Mouse (Mus musculus) monocyte, adult 2 months (primary cell): ENCODE data around the gene Ikzf4.
"Not testable (repeated sequence)": the region's sequence is repeated elsewhere in the genome, so short reads cannot be mapped to it uniquely, and the experiment has no call there.

Experiments
- DNase-seq, 2 experiments: peaks; one replicate each; pipeline ENCODE4 v3.0.0; 2022; ENCODE audit warnings: low spot score in 2 of 2, low read depth in 1 of 2

Gene Ikzf4

DNA sequence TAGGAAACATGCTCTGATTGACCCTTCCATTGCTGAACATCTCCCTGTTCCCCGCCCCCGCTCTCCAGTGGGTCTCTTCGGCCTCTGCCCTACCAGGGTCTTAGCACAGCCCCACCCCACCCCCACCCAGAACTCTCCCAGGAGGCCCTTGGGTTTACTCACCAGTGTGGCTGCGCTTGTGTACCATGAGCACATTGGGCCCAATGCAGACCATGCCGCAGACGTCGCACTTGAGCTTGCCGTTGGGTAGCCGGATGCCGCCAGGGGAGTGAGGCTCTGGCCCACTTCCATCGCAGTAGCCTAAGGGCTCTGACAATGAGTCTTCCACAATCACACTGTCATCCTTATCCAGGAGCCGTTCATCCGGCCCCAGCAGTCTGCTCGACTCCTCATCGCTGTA is 4.9 kb downstream of the Ikzf4 start:
- DNase-seq: no peak

DNA sequence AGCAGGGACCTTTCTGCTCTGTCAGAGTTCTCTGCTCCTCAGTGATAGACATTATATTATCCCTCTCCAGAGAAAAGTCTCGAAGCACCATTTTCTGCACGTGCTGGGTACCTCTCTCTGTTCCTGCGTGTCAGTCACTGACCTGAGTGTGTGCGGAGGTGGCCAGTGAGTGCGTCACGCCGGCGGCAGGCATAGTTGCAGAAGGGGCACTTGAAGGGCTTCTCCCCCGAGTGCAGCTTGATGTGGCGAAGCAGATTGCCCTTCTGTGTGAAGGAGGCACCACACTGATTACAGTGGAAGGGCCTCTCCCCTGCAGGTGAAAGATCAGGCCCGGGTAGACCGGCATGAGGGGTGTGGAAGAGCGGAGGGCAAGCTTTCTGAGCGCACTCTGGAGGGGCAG is 5.8 kb downstream of the Ikzf4 start:
- no peak for DNase-seq

DNA sequence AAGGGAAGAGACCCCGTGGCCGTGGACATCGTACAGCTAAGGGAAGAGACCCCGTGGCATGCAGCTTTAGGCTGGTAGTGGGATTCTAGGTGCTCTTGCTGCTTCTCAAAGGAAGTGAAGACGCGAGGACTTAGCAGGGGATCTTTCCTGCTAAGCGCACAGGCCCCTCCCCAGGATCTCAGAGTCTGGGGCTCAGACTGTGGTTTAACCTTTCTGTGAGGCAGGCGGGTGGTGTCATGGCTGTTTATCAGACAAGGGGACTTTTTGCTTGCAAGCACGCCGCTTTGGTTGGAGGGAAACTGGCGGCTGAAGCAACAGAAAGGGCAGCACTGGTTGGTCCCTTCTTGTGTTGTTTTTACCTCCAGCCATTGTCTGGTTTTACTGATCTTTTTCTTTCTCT is 8.8 kb downstream of the Ikzf4 start:
- no peak for DNase-seq

DNA sequence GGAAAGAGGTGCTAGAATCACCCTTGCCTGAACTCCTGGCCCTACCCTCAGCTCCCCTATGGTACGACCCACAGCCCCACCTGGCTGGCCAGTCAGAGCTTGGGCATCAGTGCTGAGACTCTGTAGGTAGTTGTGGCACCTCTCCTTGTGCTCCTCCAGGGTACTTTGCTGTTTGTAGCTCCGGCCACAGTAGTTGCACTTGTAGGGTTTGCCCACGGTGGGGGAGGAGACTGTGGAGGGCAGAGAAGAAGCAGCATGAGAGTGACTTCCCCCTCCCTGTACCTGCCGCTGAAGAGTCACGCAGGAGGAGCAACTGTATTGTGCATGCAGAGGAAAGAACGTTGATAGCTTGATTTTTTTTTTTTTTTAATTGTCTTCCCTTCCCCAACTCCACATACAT is 9.2 kb downstream of the Ikzf4 start:
- DNase-seq: no peak

- no peak for DNase-seq
Measured at GRCm38 (mm10) chr10:128635697-128636096, 10.1 kb downstream of the Ikzf4 start.

- DNase-seq: no peak
Measured at GRCm38 (mm10) chr10:128631571-128631970, 14.2 kb downstream of the Ikzf4 start.

DNA sequence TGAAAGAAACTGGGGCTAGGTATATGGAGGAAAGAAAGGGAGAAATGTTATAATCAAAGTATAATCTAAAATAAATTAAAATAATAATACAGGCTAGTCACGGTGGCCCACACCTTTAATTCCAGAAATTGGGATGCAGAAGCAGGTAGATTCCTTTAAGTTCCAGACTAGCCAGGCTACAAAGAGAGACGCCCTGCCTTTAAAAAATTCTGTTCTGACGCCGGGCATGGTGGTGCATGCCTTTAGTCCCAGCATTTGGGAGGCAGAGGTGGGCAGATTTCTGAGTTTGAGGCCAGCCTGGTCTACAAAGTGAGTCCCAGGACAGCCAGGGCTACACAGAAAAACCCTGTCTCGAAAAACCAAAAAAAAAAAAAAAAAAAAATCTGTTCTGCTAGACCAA is 15.5 kb downstream of the Ikzf4 start:
- DNase-seq: not testable (repeated sequence)

GRCm38 (mm10) chr10:128629746-128630145 is 16.0 kb downstream of the Ikzf4 start:
- no peak for DNase-seq

DNA sequence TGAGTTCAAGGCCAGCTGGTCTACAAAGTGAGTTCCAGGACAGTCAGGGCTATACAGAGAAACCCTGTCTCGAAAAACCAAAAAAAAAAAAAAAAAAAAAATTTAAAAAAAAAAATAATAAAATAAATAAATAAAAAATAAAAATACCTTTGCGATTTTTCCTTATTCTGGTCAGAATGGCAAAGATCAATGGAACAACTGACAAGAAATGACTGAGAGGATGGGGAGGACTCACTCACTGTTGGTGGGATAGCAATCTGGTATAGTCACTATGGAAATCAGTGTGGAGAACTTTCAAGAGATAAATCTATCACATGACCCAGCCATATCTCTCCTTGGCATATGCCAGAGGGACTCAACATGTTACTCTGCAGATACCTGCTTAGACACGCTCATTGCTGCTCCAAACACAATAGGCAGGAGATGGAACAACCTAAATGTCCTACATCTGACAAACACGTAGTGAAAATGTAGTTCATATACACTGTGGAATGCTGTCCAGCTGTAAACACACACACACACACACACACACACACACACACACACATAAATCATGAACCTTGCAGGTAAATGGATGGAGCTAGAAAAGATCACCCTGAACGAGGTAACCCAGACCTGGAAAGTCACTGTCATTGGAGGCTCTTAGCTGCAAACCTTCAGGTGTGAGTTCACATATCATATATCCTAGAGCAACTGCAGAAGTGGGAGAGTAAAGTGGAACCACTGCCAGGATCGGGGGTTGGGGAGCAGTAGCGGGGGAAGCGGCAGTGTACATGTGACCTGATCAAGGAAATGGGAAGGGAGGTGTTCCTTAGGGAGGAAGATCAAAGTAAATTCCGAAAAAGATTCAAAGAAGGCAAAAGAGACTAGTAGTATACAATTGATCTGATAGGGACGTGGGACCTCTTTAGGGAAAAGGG is 18.1 kb downstream of the Ikzf4 start:
- no peak for DNase-seq

- peak; percentile 71 to 72 for DNase-seq
Measured at GRCm38 (mm10) chr10:128626311-128627310, 19.2 kb downstream of the Ikzf4 start, which contains the start of gene Rps26. Rps26 (minus strand) TSS chr10:128626747.

DNA sequence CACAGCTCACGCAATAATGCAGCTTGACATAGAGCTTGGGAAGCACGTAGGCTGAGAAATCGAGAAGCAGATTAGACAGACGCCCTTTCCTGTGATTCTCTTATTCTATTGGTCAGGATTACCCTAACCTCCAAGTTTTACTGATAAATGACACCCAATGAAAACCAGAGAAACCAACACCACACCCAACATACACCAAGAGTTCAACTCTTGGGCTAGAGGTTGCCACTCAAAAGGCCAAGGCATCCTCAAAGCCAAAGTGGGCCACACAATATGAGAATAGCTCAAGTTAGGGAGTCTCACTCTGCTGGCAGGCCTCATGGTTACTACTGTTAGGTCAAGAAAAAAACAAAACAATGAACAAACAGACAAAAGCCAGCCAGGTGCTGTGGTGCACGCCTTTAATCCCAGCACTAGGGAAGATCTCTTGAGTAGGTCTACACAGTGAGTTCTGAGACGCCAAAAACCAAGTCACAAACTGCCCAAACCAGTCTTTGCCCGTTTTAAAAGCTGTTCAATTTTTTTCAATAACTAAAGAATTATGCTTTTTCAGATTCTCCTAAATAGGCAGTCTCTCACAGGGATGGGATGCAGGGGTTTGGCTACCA is 20.4 kb downstream of the Ikzf4 start:
- DNase-seq: no peak

DNA sequence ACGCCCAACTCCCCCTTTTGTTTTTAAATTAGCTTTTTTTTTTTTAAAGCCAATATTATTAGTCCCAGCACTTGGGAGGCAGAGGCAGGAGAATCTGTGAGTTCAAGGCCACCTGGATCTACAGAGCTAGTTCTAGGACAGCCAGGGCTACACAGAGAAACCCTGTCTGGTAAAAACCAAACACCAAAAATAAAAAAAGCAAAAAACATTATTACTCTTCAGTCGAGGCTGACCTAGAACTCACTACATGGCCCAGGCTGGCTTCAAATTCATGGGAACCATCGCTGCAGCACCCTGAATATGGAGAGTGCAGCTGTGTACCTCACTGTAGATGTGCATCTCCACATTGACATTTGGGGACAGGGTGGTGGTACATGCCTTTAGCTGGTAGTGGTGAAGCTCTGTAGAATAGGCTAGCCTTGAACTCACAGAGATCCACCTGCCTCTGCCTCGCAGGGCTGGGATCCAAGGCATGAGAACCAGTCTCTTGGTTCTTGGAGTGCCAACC is 22.6 kb downstream of the Ikzf4 start:
- DNase-seq: not testable (repeated sequence)

DNA sequence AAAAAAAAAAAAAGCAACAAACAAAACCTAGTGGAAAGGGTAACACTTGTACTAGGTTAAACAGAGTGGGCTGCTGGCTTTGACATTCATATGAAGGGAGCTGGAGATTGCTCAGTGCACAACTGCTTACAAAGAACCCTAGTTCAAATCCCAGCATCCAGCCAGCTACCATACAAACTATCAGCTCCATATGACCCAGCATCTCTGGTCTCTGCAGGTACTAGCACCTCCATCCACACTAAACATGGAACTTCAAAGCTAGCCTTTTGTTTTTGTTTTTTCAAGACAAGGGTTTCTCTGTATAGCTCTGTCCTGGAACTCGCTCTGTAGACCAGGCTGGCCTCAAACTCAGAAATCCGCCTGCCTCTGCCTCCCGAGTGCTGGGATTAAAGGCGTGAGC is 23.1 kb downstream of the Ikzf4 start:
- no peak for DNase-seq

GRCm38 (mm10) chr10:128621986-128622520 is 23.7 kb downstream of the Ikzf4 start:
- no peak for DNase-seq

DNA sequence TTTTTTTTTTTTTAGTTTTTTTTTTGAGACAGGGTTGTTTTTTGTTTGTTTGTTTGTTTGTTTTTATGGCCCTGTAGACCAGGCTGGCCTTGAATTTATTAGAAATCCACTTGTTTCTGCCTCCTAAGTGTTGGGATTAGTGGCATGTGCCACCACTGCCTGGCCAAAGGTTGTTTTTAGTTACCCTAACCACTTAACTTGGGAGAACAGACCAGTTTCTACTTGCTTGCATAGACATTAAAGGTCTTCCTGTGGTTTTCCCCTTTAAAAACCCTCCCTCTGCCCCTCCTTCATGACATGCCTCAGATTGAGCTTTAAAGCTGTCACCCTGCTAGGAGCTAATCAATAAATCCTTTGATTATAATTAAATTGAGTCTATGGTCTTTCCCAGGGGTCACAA is 25.6 kb downstream of the Ikzf4 start:
- no peak for DNase-seq

DNA sequence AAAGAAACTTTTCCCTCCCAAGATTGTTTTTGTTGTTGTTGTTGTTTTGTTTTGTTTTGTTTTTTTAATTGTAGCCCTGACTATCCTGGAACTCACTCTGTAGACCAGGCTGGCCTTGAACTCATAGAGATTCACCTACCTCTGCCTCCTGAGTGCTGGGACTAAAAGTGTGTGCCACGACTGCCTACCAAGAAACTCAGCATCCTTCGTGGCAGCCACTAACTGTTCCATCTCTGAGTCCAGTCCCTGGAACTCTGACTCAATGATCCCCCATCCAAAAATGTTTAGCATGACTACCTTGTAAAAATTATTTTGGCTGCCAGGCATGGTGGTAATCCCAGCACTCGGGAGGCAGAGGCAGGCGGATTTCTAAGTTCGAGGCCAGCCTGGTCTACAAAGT is 26.6 kb downstream of the Ikzf4 start:
- not testable (repeated sequence) for DNase-seq

- no peak for DNase-seq
Measured at GRCm38 (mm10) chr10:128618570-128618969, 27.2 kb downstream of the Ikzf4 start.

GRCm38 (mm10) chr10:128615798-128616448 is 29.9 kb downstream of the Ikzf4 start:
- DNase-seq: not testable (repeated sequence)

DNA sequence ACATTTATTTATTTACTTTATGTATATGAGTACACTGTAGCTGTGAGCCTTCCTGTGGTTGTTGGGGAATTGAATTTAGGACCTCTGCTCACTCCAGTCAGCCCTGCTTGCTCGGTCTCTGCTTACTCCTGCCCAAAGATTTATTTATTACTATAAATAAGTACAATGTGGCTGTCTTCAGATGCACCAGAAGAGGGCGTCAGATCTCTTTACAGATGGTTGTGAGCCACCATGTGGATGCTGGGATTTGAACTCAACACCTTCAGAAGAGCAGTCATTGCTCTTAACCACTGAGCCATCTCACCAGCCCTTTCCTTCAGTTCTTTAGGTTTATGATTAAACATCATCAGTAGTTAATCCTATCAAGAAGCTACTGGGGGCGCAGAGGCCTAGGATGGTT is 30.9 kb downstream of the Ikzf4 start:
- no peak for DNase-seq

- DNase-seq: not testable (repeated sequence)
Measured at GRCm38 (mm10) chr10:128613820-128614219, 32.0 kb downstream of the Ikzf4 start.
